Mouse (Mus musculus): ENCODE data around the gene Pomp.
"Not testable (repeated sequence)": the region's sequence is repeated elsewhere in the genome, so short reads cannot be mapped to it uniquely, and the experiment has no call there.

Gene Pomp

DNA sequence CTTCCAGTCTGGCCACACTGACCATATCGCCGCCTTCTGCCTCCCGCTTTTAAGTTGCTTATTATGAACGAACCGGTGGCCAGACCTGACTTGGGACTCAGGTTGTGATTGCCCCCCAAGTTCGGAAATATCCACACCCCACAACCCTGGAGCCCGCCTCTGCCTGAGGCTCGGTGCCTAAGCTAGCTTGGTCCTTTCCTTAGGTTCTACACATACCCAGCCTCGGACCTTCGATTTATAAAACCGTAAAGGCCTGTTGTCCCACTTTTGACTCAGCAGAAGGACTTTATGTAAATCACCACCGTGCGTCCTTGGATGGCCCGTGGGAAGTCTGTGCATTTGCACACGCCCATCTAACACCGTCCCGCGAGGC is 199 bp upstream of the Pomp start:
- no peak for DNase-seq (ENCODE audit: low spot score)

GRCm38 (mm10) chr5:147868674-147869073 is 8.4 kb downstream of the Pomp start:
- no peak for DNase-seq (ENCODE audit: low spot score)

DNA sequence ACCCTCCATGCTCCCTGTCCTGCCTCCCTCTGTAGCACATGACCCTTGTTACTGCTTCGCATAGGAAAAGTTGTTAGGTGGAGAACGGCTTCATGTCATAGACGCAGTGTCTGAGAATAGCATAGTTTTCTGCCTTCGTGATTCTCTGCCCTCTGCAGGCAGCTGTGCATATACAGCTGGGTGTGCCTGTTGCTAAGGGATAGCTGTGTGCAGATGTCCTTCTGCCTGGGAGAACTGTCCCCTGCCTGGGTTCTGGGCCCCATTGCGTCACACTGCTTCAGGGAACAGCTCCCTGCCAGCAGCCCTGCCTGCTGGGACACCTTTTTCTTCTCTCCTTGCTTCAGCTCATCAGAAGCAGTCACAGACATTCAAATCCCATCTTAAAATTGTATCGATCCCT is 9.3 kb downstream of the Pomp start:
- no peak for DNase-seq (ENCODE audit: low spot score)

- no peak for DNase-seq (ENCODE audit: low spot score)
Observed at GRCm38 (mm10) chr5:147870296-147870695, 10.0 kb downstream of the Pomp start.

DNA sequence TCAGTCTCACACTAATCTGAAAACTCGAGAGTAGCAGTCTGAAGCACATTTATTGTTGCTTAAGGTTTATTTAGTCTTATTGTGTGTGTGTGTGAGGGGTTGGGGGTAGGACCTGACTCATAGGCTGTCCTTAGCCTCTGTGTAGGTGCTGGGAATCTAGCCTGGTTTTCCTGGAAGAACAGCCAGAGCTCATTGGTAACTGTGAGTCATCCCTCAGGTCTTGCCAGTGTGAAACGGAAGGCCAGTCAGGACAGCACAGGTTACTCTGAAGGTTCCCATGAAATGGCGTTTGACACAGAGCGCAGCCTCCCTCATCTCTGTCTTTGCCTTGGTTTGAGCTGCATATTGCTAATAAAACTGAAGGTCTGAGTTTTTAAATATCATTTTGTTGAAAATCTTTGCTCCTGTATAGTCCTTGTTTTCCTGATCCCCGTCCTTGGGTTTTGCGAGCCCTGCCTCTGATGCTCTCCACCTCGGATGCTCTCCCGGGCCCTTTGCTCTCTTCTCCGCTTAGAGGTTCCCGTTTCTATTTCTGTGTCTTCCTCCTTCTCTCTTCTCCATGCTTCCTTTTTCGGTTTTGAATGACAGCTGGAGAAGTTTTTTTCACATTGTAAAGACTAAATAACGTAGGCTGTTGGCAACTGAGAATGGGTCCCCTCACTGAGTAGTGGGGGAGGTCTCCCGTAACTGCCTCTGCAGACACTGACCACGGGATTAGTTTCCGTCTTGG is 11.0 kb downstream of the Pomp start:
- DNase-seq (ENCODE audit: low spot score), result no peak

DNA sequence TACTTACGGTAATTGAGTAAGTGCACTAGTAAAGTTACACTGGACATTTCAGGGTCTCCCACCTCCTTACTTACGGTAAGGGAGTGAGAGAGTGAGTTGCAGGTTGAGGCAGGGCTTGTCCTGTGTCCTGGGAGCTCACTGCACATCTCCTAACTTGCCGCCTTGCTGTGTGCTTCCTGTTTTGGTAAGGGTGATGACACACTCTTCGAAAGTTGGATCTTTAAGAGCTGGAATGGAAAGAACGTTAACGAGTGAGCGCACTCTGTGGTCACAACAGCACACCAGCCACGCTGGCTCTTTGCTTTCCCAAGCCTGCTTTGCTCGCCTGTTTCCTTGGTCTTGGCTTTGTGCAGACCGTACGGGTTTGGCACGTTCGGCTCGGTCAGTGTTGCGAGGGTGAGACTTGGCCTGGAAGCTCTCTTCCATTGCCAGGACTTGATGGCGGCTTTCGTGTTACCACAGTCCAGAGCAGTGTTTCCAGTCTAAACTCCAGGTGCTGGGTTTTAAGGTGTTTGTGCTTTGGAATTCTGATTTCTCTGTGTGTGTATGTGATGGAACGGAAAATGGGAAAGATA is 14.3 kb downstream of the Pomp start:
- no peak for DNase-seq (ENCODE audit: low spot score)

- DNase-seq (ENCODE audit: low spot score), result no peak
Observed at GRCm38 (mm10) chr5:147875210-147875609, 14.9 kb downstream of the Pomp start.

GRCm38 (mm10) chr5:147877520-147877919 is 17.3 kb downstream of the Pomp start:
- DNase-seq (ENCODE audit: low spot score), result no peak

GRCm38 (mm10) chr5:147879971-147880682 is 19.9 kb downstream of the Pomp start:
- DNase-seq (ENCODE audit: low spot score), result no peak

DNA sequence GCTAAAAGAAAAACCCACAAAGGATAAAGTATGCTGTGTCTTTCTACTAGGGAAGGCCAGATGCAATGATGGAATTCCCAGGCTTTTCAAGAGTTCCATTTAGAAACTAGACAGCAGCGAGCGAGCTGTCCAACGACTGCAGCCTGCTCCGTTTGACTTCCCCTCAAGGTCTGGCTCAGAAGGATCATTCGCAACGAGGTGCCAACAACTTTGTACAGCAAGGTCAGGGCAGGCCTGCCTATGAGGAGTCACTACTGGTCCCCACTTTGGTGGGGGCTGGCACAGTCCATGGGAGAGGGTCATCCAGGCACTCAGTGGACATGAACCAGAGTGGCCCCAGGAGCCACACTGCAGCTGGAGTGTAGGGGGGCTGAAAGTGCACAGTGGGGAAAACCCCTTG is 23.3 kb downstream of the Pomp start:
- no peak for DNase-seq (ENCODE audit: low spot score)

- no peak for DNase-seq (ENCODE audit: low spot score)
Observed at GRCm38 (mm10) chr5:147888313-147889297, 28.3 kb downstream of the Pomp start.

- no peak for DNase-seq (ENCODE audit: low spot score)
Observed at GRCm38 (mm10) chr5:147892735-147893134, 32.5 kb downstream of the Pomp start.

GRCm38 (mm10) chr5:147893143-147893542 is 32.9 kb downstream of the Pomp start:
- DNase-seq (ENCODE audit: low spot score), result no peak

DNA sequence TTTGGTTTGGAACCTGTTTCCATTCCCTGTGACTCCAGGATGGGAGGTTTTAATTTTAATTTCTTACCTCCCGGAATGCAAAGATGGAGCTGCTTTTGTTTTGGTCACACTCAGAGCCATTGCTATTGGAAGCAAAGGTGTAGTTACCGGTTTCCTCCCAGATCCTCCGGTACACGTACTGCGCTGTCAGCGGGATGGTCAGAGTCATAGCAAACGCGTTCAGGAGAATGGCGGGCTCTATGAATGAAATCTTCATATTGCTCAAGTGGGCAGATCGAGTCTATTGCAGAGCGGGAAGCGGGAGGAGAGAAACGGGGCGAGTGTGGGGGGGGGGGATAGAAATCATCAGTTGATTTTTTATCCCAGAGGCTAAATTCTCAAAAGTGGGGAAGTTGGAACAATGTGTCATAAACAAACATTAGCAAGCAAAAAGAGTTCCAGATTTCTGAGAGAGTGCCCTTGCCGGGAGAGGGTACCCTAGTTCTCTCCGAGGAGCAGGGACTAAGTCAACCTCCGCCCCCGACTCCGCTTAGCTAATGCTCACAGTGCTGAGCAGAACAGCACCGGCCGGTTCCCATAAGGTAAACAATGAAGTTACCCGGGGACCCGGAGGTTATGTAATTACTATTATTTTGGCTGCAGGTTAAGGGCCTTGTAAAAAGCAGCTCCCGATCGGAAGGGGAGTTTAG is 33.6 kb downstream of the Pomp start:
- peak; percentile 3 for DNase-seq (ENCODE audit: low spot score)

DNA sequence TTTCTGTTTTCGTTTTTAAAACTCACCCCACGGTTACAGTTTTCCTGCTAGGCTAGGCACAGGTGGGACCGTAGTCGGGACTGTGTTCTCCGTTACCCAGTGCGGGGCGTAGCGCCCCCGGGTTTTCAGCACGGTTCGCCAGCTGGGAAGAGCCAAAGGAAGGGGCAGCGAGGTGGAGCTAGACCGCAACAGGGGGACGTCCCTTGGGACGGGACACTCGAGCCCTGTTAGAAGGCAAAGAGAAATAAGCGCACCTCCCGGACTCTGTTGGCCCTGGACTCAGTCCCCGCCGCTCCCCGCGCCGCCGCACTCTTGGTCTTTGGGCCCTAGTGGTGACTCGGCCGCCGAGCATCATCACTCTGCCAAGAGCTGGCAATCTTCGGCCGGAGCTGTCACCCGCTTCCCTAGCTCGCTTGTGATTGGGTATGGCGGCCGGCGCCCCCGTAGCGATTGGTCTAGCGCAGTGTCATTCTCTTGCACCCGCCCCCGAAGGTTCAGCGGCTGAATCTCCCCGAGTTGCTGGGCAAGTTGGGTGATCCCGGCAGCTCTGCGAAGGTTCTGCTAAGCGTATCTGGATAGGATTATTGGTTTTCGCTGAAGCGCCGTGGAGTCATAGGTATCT is 34.3 kb downstream of the Pomp start, which contains the start of gene Slc46a3:
Gene Slc46a3 (minus strand): TSS at position 361 of the 622 bp plus-strand sequence.
- peak; percentile 88 for DNase-seq (ENCODE audit: low spot score)

GRCm38 (mm10) chr5:147895436-147896198 is 35.4 kb downstream of the Pomp start:
- no peak for DNase-seq (ENCODE audit: low spot score)

GRCm38 (mm10) chr5:147896501-147896900 is 36.2 kb downstream of the Pomp start:
- not testable (repeated sequence) for DNase-seq (ENCODE audit: low spot score)

GRCm38 (mm10) chr5:147898254-147898653 is 38.0 kb downstream of the Pomp start:
- no peak for DNase-seq (ENCODE audit: low spot score)

GRCm38 (mm10) chr5:147898968-147899549 is 38.8 kb downstream of the Pomp start:
- DNase-seq (ENCODE audit: low spot score), result no peak

All from ovary, postnatal 10 days (tissue).